Mouse (Mus musculus): ENCODE data around the gene Cd36. TPM values are rescaled to one million over a fixed set of nuclear protein-coding genes. Genes with fewer than 3 reads are reported as not detected.

Cd36 gene
- polyA plus RNA-seq, 1 experiment from 2014 or later, result 0.87 TPM

DNA sequence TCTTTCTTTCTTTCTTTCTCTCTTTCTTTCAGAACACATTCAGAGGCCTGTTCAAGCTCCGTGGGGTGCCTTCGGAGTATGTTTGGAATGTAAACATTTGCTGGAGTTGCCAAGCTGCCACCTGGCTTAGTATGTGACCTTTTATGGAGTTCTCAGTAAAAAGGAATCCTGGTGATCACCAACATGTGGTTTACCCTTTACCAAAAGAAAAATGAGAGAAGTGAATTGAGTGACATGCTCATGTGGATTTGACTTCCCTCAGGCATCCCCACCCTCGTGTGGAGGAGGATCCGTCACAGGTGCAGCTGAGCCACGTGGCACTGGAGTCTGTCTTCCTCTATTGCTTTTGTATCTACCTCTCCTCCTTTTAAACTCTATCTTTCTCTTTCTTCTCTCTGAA, 141.5 kb downstream of the Cd36 start:
- Histone ChIP-seq H3K4me2 (no peak overlapping the region), H3K27ac (no peak overlapping the region), H3K9ac (no peak overlapping the region), H3K9me3 (no peaks in the 10 kb centered on the region), H3K4me3 (replicated peaks) (no peak overlapping the region), H3K36me3 (replicated peaks) (no peaks in the 10 kb centered on the region), H3K27me3 (no peaks in the 10 kb centered on the region), H3K4me1 (no peaks in the 10 kb centered on the region)
- WGBS, result 42% methylated on average over 5 of the region's 5 CpGs
- no peak for ATAC-seq (ENCODE audit: low FRiP score)

DNA sequence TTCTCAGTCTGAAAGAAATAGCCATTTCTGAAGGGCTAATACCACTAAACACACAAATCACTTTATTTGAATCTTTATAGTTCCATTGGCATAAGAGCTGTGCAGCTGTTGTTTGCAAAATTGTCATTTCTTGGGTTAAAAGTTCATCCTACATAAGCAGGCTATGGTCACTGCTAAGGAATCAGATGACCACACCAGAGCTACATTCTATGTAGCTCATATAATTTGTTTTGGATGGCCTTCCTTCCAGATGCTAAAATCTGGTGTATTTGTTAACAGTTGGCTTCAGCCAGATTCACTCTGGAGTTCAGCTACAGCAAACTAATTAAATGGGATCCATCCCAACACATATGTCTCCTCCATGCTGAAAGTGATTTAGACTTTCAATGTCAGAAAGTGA, 142.1 kb downstream of the Cd36 start:
- no peak overlapping the region for H3K4me2 ChIP-seq
- H3K36me3 ChIP-seq (replicated peaks), result no peaks in the 10 kb centered on the region
- H3K27ac ChIP-seq, result no peak overlapping the region
- H3K27me3 ChIP-seq, result no peaks in the 10 kb centered on the region
- H3K9ac ChIP-seq, result no peak overlapping the region
- no peaks in the 10 kb centered on the region for H3K4me1 ChIP-seq
- H3K4me3 ChIP-seq (replicated peaks), result no peak overlapping the region
- no peaks in the 10 kb centered on the region for H3K9me3 ChIP-seq
- no peak for ATAC-seq (ENCODE audit: low FRiP score)

DNA sequence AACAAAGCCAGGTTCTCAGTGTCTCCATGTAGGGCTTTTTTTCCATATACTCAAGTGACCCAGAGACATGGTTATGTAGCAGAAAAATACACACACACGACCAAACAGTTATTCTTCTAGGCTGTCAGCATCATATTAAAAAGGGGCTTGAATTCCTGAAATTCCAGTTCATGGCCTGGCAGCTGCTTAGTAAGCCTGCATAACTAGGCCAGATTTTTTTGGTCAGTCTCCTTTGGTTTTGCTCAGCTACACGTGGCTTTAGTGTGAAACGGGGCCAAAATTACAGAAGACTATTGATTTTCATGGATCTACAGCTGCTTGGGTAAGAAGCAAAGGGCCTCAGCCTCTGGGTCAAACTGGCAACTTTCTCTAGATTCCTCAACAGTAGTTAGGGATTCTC, 148.8 kb downstream of the Cd36 start:
- Histone ChIP-seq H3K4me3 (replicated peaks) (no peak overlapping the region), H3K27me3 (no peaks in the 10 kb centered on the region), H3K9me3 (no peaks in the 10 kb centered on the region), H3K4me2 (no peak overlapping the region), H3K36me3 (replicated peaks) (no peaks in the 10 kb centered on the region), H3K4me1 (no peaks in the 10 kb centered on the region), H3K9ac (no peak overlapping the region), H3K27ac (no peak overlapping the region)
- 64% methylated on average over 3 of the region's 3 CpGs for WGBS
- no peak for ATAC-seq (ENCODE audit: low FRiP score)

Other genes with a start within 250 kb of the Cd36 start
- gene Gnat3, start 73.7 kb upstream of the Cd36 start, polyA plus RNA-seq (2016; fragmentation: Nextera tagmentation; extraction: Ambion mirVana), result not detected in 2 replicates